Mouse (Mus musculus) erythroblast, embryonic 14.5 days (primary cell): ENCODE data around the gene Megf8.

Experiments
- GATA1 ChIP-seq: IDR thresholded peaks from 2 replicates; pipeline ENCODE4 v1.6.1; 2012; ENCODE audit warnings: low read length, inconsistent platforms, mixed read lengths
- TAL1 ChIP-seq: IDR thresholded peaks from 3 replicates; pipeline ENCODE4 v1.6.1; 2012; ENCODE audit warnings: low read length, inconsistent platforms, mixed read lengths

DNA sequence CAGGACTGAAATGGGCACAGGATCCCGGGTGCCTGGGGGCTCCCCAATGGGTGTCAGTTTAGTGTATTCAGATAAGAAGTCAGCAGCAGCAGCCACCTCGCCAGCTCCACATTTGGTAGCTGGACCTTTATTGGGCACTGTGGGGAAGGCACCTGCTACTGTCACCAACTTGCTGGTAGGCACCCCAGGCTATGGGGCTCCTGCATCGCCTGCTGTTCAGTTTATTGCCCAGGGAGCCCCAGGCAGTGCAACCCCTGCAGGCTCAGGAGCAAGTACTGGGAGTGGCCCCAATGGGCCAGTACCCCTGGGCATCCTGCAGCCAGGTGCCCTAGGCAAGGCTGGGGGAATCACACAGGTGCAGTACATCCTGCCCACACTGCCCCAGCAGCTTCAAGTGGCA is 28.2 kb upstream of the Megf8 start:
- TF ChIP-seq GATA1 (no peak), TAL1 (no peak)
